Mouse (Mus musculus) neural tube, embryonic 10.5 days (tissue): ENCODE measurements around the gene Smim11.
A peak's percentile ranks its signal among the peaks of the same experiment; 100 is the strongest.

ENCODE experiments used
- DNase-seq: peaks from one replicate; pipeline ENCODE4 v3.0.0-alpha.2; 2017; ENCODE audit warnings: low spot score; ENCODE audit errors: extremely low spot score

The Smim11 gene

GRCm38 (mm10) chr16:92319353-92320109 lies 18.4 kb downstream of the Smim11 start:
- no peak for DNase-seq

- DNase-seq = no peak
Measured at GRCm38 (mm10) chr16:92320361-92320760, 19.3 kb downstream of the Smim11 start.

- no peak for DNase-seq
Measured at GRCm38 (mm10) chr16:92321341-92321740, 20.3 kb downstream of the Smim11 start, which contains the start of gene Fam243. Gene Fam243 (minus strand): TSS chr16:92321441.

- no peak for DNase-seq
Measured at GRCm38 (mm10) chr16:92324309-92325061, 23.4 kb downstream of the Smim11 start.

GRCm38 (mm10) chr16:92325062-92325406 lies 23.9 kb downstream of the Smim11 start:
- no peak for DNase-seq

- DNase-seq = no peak
Measured at GRCm38 (mm10) chr16:92327911-92328310, 26.8 kb downstream of the Smim11 start.

- no peak for DNase-seq
Measured at GRCm38 (mm10) chr16:92330966-92331365, 29.9 kb downstream of the Smim11 start.

- DNase-seq = no peak
Measured at GRCm38 (mm10) chr16:92334600-92334999, 33.5 kb downstream of the Smim11 start.

GRCm38 (mm10) chr16:92336280-92336679 lies 35.2 kb downstream of the Smim11 start:
- DNase-seq = peak; percentile 82

GRCm38 (mm10) chr16:92340612-92341511 lies 39.8 kb downstream of the Smim11 start:
- peak; percentile 76 for DNase-seq

GRCm38 (mm10) chr16:92345177-92345576 lies 44.1 kb downstream of the Smim11 start:
- no peak for DNase-seq

GRCm38 (mm10) chr16:92346297-92346916 lies 45.3 kb downstream of the Smim11 start:
- DNase-seq = peak; percentile 56

GRCm38 (mm10) chr16:92348941-92349340 lies 47.9 kb downstream of the Smim11 start:
- DNase-seq = no peak

- DNase-seq = no peak
Measured at GRCm38 (mm10) chr16:92353295-92353694, 52.2 kb downstream of the Smim11 start.

GRCm38 (mm10) chr16:92353897-92354296 lies 52.8 kb downstream of the Smim11 start:
- no peak for DNase-seq

- no peak for DNase-seq
Measured at GRCm38 (mm10) chr16:92355366-92355765, 54.3 kb downstream of the Smim11 start.

GRCm38 (mm10) chr16:92355982-92356381 lies 54.9 kb downstream of the Smim11 start:
- DNase-seq = no peak

- no peak for DNase-seq
Measured at GRCm38 (mm10) chr16:92357023-92357422, 55.9 kb downstream of the Smim11 start.

- peak; percentile 53 for DNase-seq
Measured at GRCm38 (mm10) chr16:92357566-92357965, 56.5 kb downstream of the Smim11 start.

- no peak for DNase-seq
Measured at GRCm38 (mm10) chr16:92358734-92359133, 57.6 kb downstream of the Smim11 start.

- no peak for DNase-seq
Measured at GRCm38 (mm10) chr16:92359229-92359628, 58.1 kb downstream of the Smim11 start, which contains the start of gene Kcne1. Gene Kcne1 (minus strand): TSS chr16:92359468.
